Mouse (Mus musculus) erythroblast, adult 5-6 weeks (primary cell): ENCODE measurements around the gene Frs3. TPM values are rescaled to one million over a fixed set of nuclear protein-coding genes. Genes with fewer than 3 reads are reported as not detected.

Source experiments
- ATAC-seq: replicated peaks from 2 replicates; pipeline ENCODE4 v1.8.0; 2016; ENCODE audit warnings: moderate number of reproducible peaks, mild to moderate bottlenecking, moderate TSS enrichment, inconsistent platforms; ENCODE audit not compliant: poor library complexity, low FRiP score, severe bottlenecking
- total RNA-seq, 2 experiments: library from RNA; stranded (forward) in 1 of 2; stranded (reverse) in 1 of 2; fragments of 150-400 nt in 1 of 2; fragments of 200-764, 138-1000 nt in 1 of 2; gene quantifications; 2 replicates each; pipeline versions ENCODE4 v1.2.3 to v1.2.4; 2015 to 2017; ENCODE audit warnings: low replicate concordance in 2 of 2

The Frs3 gene
- total RNA-seq, 2 experiments from 2014 or later: not detected

GRCm38 (mm10) chr17:47688344-47688607 is 554 bp upstream of the Frs3 start, which contains the start of gene Tomm6:
Gene Tomm6 (minus strand): TSS chr17:47688386.
- ATAC-seq: no peak

GRCm38 (mm10) chr17:47689894-47690293 is 1.1 kb downstream of the Frs3 start:
- no peak for ATAC-seq

- no peak for ATAC-seq
These were observed 2.8 kb downstream of the Frs3 start for GRCm38 (mm10) chr17:47691650-47692049.

DNA sequence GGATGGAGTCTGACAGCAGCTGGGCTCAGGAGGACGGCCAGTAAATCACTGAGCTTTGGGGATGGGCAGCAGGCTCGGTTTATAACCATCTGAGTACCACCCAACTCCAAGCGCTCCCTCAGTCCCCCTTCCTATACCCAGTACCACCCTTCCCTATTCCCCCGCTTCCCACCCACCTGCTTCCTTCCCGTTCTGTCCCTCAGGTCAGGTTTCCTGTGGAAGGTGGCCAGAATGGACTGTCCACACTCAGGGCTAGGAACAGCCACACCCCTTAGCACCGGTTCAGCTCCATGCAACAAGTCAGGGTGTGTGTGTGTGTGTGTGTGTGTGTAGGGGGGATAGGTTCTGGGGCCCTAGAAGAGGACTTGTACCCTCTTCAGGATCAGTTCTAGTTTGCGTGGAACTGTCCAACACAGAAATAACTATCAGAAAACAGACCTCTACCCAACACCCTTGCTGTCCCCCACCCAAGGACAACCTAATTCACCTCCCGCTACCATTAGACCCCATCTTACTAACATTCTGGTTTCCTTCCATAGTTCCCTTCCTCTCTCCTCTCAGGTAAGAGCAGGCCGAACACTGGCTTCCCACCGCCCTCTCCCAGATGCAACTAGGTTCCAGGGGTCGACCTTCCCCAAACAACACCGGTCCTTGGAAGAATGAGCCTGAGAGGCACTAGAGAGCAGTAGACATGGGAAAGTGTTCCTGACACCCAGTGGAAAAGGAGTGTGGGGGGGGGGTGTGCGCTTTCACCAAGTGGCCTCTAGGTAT is 5.0 kb downstream of the Frs3 start:
- no peak for ATAC-seq

DNA sequence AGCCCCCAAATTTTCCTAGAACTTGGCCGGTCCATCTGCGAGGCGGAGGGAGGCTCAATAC is 5.4 kb downstream of the Frs3 start, which contains the start of gene Gm21981:
Gm21981 (minus strand) TSS at position 14 of the 61 bp plus-strand sequence.
- ATAC-seq: no peak

DNA sequence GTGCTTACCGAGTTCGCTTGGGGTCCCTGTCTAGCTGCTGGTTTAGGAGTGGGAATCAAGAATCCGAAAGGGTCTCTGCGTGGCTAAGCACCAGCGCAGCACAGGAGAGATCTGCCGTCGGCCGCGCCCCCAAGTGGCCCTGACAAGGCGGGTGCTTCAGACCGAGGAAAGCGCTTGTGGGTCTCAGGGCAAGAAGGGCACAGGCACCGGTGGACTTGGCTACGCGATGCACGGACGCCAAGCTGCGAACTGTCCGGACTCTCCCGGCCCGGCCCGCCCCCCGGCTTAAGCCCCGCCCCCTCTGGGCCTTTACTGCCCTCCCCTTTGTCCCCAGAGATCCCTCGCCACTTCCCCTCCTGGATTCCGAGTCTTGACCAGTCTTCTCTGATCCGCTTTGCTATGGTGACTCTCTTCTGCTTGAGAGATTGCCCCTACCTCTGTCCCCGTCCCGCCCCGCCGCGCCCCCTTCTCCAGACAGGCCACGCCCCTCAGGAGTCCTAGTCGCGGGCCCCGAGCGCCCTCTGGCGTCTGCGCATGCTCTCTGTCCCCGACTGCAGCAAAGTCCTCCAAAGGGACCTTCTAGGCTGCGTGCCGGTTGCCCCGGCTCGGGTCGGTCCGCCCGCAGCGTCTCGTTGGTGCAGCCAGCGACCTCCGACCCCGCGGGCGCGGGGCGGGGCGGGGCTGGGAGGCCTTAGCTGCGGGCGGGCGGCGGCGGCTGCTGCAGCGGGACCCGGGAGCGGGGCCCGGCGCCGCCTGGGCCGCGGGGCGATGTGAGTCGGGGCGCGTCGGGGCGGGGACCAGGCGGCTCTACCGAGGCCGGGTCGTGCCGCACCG is 5.9 kb downstream of the Frs3 start, which contains the start of gene Prickle4:
Prickle4 (minus strand) TSS at position 234 of the 834 bp plus-strand sequence.
- ATAC-seq: peak; percentile 88

DNA sequence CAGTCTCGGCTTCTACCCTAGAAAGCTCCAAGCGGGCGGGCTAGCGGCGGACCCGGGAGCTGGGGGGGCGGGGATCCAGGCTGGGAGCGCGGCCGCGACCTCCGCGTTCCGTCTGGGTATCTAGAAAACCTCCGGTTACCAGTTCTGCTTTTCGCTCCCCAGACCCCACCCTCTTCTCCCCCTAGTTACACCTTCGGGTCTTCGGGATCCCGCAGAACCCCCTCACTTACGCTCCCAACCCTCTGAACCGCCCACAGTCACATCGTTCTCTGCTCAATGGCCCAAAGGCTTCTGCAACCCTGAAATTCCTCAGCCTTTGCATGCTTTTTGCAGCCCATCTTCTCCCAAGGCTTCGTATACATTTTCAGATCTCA is 6.5 kb downstream of the Frs3 start:
- no peak for ATAC-seq

DNA sequence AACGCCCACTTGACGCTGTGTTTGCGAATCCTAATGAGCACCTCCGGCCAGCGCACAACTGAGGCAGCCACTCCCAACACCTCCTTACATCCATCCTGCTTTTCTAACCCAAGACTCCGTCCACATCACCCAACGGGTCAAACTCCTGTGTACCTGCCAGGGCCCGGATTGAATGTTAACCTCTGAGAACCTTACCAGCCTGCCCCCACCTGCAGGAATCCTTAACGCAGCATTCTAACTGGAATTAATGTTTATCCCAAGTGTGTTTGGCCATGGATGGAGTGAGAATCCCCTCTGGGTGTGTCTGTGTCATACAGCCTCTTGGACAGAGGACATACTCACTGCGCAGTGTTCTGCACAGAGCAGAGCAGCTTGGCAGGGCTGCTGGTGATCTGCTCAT is 9.3 kb downstream of the Frs3 start:
- no peak for ATAC-seq

DNA sequence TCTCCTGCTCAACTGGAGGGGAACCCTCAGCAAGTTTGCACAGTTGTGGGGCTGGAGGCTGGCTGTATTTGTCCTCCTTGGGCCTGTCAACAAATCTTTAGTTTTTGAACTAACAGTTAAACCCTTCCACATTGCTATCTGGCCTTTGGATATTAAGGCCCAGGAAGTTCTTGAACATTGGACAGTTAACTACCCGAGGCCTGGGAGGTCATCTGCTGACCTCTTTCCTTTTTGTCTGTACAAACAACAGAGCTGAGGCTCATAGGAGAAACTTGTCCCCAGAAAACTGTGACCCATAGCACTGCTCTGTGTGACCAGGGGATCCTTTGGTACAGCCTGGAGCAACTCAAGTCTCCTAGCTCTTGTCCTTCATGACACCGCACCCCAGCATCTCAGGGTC is 10.2 kb downstream of the Frs3 start:
- no peak for ATAC-seq

DNA sequence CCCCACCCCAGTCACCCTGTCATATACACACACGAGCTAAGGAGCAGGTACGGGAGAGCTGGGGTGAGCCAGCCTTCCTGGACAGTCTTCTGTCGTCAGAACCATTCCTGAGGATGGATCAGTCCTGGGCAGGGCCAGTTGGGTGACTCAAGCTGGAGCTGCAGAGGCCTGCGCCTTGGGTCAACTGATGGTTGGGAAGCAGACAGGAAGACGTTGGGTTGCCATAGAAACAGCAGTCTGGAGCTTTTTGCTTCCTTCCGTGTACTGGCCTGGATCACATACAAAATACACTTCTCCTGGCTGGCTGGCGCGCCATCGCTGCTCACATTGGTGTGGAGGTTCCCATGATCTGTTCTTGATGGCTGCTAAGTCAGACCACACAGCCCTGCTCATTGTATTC is 13.0 kb downstream of the Frs3 start:
- ATAC-seq: no peak

GRCm38 (mm10) chr17:47702548-47703345 is 13.9 kb downstream of the Frs3 start:
- no peak for ATAC-seq

DNA sequence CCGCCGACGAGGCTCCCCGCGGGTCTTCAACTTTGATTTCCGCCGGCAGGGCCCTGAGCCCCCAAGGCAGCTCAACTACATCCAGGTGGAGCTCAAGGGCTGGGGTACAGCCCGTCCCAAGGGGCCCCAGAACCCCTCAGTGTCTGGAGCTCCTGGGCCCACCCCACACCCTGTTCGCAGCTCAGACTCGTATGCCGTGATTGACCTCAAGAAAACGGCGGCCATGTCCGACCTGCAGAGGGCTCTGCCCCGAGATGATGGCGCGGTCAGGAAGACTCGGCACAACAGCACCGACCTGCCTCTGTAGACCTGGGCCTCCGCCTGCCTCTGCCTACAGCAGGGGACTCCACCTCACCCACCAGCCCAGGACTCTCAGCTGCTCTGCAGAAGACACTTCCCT is 14.7 kb downstream of the Frs3 start:
- ATAC-seq: no peak

DNA sequence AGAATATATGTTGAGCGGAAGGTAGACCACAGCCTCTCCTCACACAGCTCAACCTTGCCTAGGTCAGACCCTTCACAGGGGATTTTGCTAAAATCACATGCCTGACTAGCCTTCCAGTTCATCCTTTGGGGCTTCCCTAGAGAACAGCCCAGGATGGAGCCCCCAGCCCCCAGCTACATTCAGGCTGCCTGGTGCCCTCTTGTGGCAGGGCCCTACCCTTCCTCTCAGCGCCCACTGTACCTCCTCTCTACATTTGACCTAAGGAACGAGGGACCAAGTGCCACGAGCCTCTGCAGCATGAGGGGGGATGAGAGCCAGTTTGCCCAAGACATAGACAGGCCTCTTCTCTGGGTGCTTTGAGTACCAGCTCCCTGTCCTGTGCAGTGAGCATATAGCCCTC is 15.9 kb downstream of the Frs3 start:
- no peak for ATAC-seq

DNA sequence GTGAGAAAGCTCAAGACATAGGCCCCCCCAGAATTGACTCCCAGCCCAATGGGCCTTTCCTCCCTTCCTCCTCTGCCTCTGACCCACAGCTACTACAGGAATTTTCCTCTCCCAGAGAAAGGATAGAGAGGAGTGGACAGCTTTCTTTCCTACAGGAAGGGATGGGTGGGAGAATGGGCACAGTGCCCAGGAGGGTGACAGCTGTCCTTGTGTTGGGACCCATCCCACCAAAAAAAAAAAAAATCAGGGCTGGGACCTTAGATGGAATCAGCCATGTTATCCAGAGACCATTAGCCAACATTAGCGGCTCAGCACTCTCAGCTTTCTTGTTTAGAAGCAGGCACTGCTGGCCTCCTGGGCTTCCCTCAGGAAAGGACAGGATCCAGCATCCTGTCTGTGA is 17.4 kb downstream of the Frs3 start:
- no peak for ATAC-seq

GRCm38 (mm10) chr17:47707961-47708360 is 19.1 kb downstream of the Frs3 start:
- ATAC-seq: no peak

GRCm38 (mm10) chr17:47708972-47709371 is 20.1 kb downstream of the Frs3 start:
- no peak for ATAC-seq

DNA sequence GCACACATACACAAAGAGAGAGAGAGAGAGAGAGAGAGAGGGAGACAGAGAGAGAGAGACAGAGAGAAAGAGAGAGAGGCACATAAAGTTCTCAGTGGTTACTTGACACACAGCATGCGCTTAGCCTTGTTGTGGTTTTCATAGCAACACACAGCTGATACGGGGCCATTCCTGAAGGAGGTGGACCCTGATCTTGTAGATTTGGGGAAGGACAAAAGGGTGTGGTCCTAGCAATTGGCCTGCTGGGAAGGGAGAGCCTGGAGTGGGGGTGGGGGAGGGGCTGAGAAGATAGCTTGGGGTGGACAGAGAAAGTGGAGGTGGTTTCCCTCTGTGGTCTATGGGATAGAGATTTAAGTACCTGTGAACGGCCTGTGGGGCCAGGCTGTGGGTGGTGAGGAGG is 21.2 kb downstream of the Frs3 start:
- no peak for ATAC-seq

DNA sequence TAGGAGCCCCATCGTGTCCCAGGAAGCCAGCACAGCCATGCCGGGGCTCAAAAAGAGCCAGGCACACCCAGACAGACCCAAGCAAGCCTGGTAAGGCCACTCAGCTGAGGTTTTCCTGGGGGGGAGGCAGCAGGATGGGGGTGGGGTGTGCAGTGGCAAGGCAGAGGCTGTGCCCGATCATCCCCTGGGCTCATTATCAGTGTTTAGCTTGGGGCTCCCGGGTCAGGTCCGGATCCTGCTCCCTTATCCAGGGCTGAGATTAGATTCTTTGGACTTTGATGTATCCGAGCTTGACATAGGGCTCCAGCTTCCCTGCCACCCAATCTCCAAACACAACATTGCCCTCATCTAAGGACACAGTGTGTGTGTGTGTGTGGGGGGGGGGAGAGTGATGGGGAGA is 23.1 kb downstream of the Frs3 start:
- ATAC-seq: no peak

DNA sequence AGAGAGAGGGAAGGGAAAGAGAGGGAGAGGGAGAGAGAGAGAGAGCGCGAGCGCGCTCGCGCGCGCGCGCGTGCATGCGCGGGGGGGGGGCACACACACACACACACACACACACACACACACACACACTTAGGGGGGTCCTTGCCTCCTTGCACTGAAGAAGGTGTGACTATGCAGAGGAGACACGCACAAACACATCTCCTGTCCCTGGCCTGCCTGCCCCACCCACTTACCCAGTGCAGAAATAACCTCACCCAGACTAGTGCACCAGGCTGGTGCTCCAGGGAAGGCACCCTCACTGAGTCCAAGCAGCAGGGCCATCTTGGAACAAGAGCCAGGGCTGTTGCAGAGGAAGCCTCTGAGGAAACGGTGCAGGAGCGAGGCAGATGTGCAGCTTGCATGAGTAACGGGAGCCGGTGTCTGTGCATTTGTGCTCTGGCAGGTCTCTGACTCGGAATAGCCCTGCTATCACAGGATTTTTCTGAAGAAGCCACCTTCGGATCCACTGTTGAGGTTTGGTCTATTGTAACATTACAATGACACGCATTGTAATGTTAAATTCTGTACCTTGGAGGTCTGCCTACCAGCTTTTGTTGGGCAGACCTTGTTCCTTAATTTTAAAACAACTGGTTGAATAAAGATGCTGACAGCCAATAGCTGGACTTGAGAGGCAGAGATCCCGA is 24.2 kb downstream of the Frs3 start:
- ATAC-seq: no peak

GRCm38 (mm10) chr17:47715037-47715436 is 26.2 kb downstream of the Frs3 start:
- ATAC-seq: no peak

DNA sequence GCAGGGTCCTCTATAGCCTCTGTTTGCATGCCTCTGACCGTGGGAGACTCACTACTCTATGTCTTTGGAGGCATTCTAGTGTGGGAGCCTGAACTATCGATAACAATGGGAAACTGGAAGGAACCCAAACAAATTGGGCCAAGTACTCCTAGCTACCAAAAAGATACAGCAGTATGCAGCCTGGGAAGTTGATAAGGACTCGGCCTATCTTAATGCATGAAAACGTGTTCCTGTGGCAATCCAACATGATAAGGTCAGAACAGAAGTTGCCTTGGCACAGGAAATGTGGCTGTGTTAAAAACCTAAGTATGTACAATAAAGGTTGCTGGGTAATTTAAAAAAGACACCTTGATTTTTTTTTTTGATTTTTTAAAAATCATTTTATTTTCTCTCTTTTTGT is 32.4 kb downstream of the Frs3 start:
- no peak for ATAC-seq
